Mouse (Mus musculus) MEL (cell line): ENCODE measurements around the gene Lrrc7.

ENCODE experiments used
- CTCF ChIP-seq, 3 experiments: IDR thresholded peaks in 2 of 3; conservative IDR thresholded peaks in 1 of 3; 2 replicates each; pipeline ENCODE4 v1.5.1; 2011 to 2012; ENCODE audit warnings: low read length in 3 of 3, low read depth in 2 of 3, mild to moderate bottlenecking in 2 of 3, improper control_type of control experiment in 1 of 3, inconsistent platforms in 1 of 3, mixed read lengths in 1 of 3, moderate library complexity in 1 of 3; ENCODE audit not compliant: control insufficient read depth in 1 of 3, insufficient read depth in 1 of 3, poor library complexity in 1 of 3, severe bottlenecking in 1 of 3
- EP300 ChIP-seq, 2 experiments: IDR thresholded peaks; 2 replicates each; pipeline ENCODE4 v1.6.1; 2011; ENCODE audit warnings: improper control_type of control experiment in 2 of 2, low read length in 2 of 2, low read depth in 1 of 2, mild to moderate bottlenecking in 1 of 2
- GATA1 ChIP-seq: IDR thresholded peaks from 2 replicates; pipeline ENCODE4 v1.6.1; 2011; ENCODE audit warnings: low read depth, low read length, improper control_type of control experiment
- POLR2AphosphoS5 ChIP-seq: IDR thresholded peaks from 2 replicates; pipeline ENCODE4 v1.6.1; 2012; ENCODE audit warnings: low read depth, borderline replicate concordance, mild to moderate bottlenecking, inconsistent platforms, low read length, moderate library complexity, mixed read lengths
- ZKSCAN1 ChIP-seq: IDR thresholded peaks from 2 replicates; pipeline ENCODE4 v1.6.1; 2012; ENCODE audit warnings: low read depth, mild to moderate bottlenecking, inconsistent platforms, low read length, improper control_type of control experiment, moderate library complexity
- ZMIZ1 ChIP-seq: IDR thresholded peaks from 2 replicates; pipeline ENCODE4 v1.6.1; 2012; ENCODE audit warnings: low read depth, mild to moderate bottlenecking, inconsistent platforms, low read length, improper control_type of control experiment, moderate library complexity

- no peak for TF ChIP-seq POLR2AphosphoS5
- no peak for TF ChIP-seq CTCF (IDR thresholded peaks at IDR 0.05 in 2 of 3, conservative IDR thresholded peaks at IDR 0.05 in 1 of 3; ENCODE audit: control insufficient read depth in 1 of 3, insufficient read depth in 1 of 3, low read depth in 2 of 3, low read length in 3 of 3, poor library complexity in 1 of 3, severe bottlenecking in 1 of 3)
- TF ChIP-seq ZMIZ1: no peak
- no peak for TF ChIP-seq EP300 (IDR thresholded peaks at IDR 0.05; ENCODE audit: low read depth in 1 of 2, low read length in 2 of 2)
- no peak for TF ChIP-seq GATA1
- TF ChIP-seq ZKSCAN1: no peak
Measured at GRCm38 (mm10) chr3:158278631-158279030, 283.4 kb downstream of the Lrrc7 start.
